Mouse (Mus musculus) bone marrow macrophage, adult 2 months (primary cell): Measurements from ENCODE around the gene Gm9507.
"Not testable (repeated sequence)": the region's sequence is repeated elsewhere in the genome, so short reads cannot be mapped to it uniquely, and the experiment has no call there.

Source experiments
- CTCF ChIP-seq: IDR thresholded peaks from 2 replicates; pipeline ENCODE4 v1.5.1; 2012; ENCODE audit warnings: low read depth, mild to moderate bottlenecking, low read length, moderate library complexity
- POLR2A ChIP-seq: IDR thresholded peaks from 2 replicates; pipeline ENCODE4 v1.6.1; 2012; ENCODE audit warnings: mild to moderate bottlenecking, low read depth, low read length, borderline replicate concordance

GRCm38 (mm10) chr10:77776844-77777243 lies 34.8 kb downstream of the Gm9507 start, which contains the start of gene Gm7138:
- TF ChIP-seq POLR2A, CTCF: not testable (repeated sequence)
